Mouse (Mus musculus) kidney, adult 8-10 months (tissue): Measurements from ENCODE around the gene Neurod2.

Experiments used
- DNase-seq, 2 experiments: peaks; one replicate each; pipeline ENCODE4 v3.0.0; 2022

Neurod2 gene

GRCm38 (mm10) chr11:98331401-98331800 lies 2.0 kb upstream of the Neurod2 start:
- no peak for DNase-seq

GRCm38 (mm10) chr11:98330745-98331204 lies 1.3 kb upstream of the Neurod2 start:
- no peak for DNase-seq

GRCm38 (mm10) chr11:98329960-98330744 lies 704 bp upstream of the Neurod2 start:
- no peak for DNase-seq

- no peak for DNase-seq
Measured at GRCm38 (mm10) chr11:98328371-98329069, 928 bp downstream of the Neurod2 start.

- DNase-seq, result no peak
Measured at GRCm38 (mm10) chr11:98328031-98328370, 1.4 kb downstream of the Neurod2 start.

- no peak for DNase-seq
Measured at GRCm38 (mm10) chr11:98327136-98328030, 2.1 kb downstream of the Neurod2 start.

GRCm38 (mm10) chr11:98326741-98327135 lies 2.7 kb downstream of the Neurod2 start:
- no peak for DNase-seq

GRCm38 (mm10) chr11:98325821-98326218 lies 3.6 kb downstream of the Neurod2 start:
- no peak for DNase-seq

- DNase-seq, result no peak
Measured at GRCm38 (mm10) chr11:98325191-98325820, 4.1 kb downstream of the Neurod2 start.

GRCm38 (mm10) chr11:98323933-98324332 lies 5.5 kb downstream of the Neurod2 start:
- peak in 1 of 2 experiments; percentile 43 for DNase-seq

- DNase-seq, result no peak
Measured at GRCm38 (mm10) chr11:98323136-98323866, 6.1 kb downstream of the Neurod2 start.

- DNase-seq, result no peak
Measured at GRCm38 (mm10) chr11:98322159-98322558, 7.3 kb downstream of the Neurod2 start.

- no peak for DNase-seq
Measured at GRCm38 (mm10) chr11:98321677-98322003, 7.8 kb downstream of the Neurod2 start.

GRCm38 (mm10) chr11:98320806-98321676 lies 8.4 kb downstream of the Neurod2 start:
- DNase-seq, result no peak

- no peak for DNase-seq
Measured at GRCm38 (mm10) chr11:98320381-98320780, 9.1 kb downstream of the Neurod2 start.

GRCm38 (mm10) chr11:98319944-98320343 lies 9.5 kb downstream of the Neurod2 start:
- no peak for DNase-seq

GRCm38 (mm10) chr11:98319544-98319943 lies 9.9 kb downstream of the Neurod2 start:
- DNase-seq, result no peak

- no peak for DNase-seq
Measured at GRCm38 (mm10) chr11:98319120-98319519, 10.3 kb downstream of the Neurod2 start.

- no peak for DNase-seq
Measured at GRCm38 (mm10) chr11:98318421-98319116, 10.9 kb downstream of the Neurod2 start.

- DNase-seq, result no peak
Measured at GRCm38 (mm10) chr11:98317479-98317878, 12.0 kb downstream of the Neurod2 start.
